Mouse (Mus musculus) kidney, embryonic 15.5 days (tissue): ENCODE data around the gene Hpse2. TPM values are rescaled to one million over a fixed set of nuclear protein-coding genes. Genes with fewer than 3 reads are reported as not detected.

Source experiments
- ATAC-seq: fragments of 200-750 bp; cut with Nextera tagmentation; replicated peaks from 2 replicates; pipeline ENCODE4 v1.8.0; 2017; ENCODE audit warnings: moderate TSS enrichment; ENCODE audit not compliant: low FRiP score
- H3K27ac ChIP-seq: fragments of 300-500 bp; sonication (generic); 2 replicates; pipeline ENCODE4 v1.5.1; 2015; ENCODE audit warnings: mild to moderate bottlenecking, inconsistent platforms
- H3K27me3 ChIP-seq: fragments of 300-500 bp; sonication (generic); 2 replicates; pipeline ENCODE4 v1.6.1; 2015; ENCODE audit warnings: inconsistent platforms
- H3K36me3 ChIP-seq: fragments of 300-500 bp; sonication (generic); 2 replicates; pipeline ENCODE4 v1.6.1; 2015; ENCODE audit warnings: inconsistent platforms
- H3K4me1 ChIP-seq: fragments of 300-500 bp; sonication (generic); 2 replicates; pipeline ENCODE4 v1.6.1; 2015; ENCODE audit warnings: inconsistent platforms
- H3K4me2 ChIP-seq: fragments of 300-500 bp; sonication (generic); 2 replicates; pipeline ENCODE4 v1.6.1; 2015; ENCODE audit warnings: moderate library complexity, mild to moderate bottlenecking, inconsistent platforms
- H3K4me3 ChIP-seq: fragments of 300-500 bp; sonication (generic); replicated peaks from 2 replicates; pipeline ENCODE4 v1.5.1; 2015; ENCODE audit warnings: mild to moderate bottlenecking, inconsistent platforms
- H3K9ac ChIP-seq: fragments of 300-500 bp; sonication (generic); 2 replicates; pipeline ENCODE4 v1.6.1; 2015; ENCODE audit warnings: mild to moderate bottlenecking, inconsistent platforms
- H3K9me3 ChIP-seq: fragments of 300-500 bp; sonication (generic); replicated peaks from 2 replicates; pipeline ENCODE4 v1.6.1; 2016; ENCODE audit warnings: inconsistent platforms
- WGBS: fragments of 180-500 bp; shearing (Covaris S2); methylation state at CpG from one replicate; pipeline ENCODE4 v1.1.7; 2015; ENCODE audit warnings: mixed read lengths; 5-methylcytosine and 5-hydroxymethylcytosine counted together
- polyA plus RNA-seq: library from polyadenylated mRNA; unstranded; fragments of >200 nt; fragmentation: Nextera tagmentation; extraction: Ambion mirVana; gene quantifications from 2 replicates; pipeline ENCODE4 v1.2.1, GENCODE M21; 2015

Gene Hpse2
- polyA plus RNA-seq, 1 experiment from 2014 or later: 1.8 TPM

DNA sequence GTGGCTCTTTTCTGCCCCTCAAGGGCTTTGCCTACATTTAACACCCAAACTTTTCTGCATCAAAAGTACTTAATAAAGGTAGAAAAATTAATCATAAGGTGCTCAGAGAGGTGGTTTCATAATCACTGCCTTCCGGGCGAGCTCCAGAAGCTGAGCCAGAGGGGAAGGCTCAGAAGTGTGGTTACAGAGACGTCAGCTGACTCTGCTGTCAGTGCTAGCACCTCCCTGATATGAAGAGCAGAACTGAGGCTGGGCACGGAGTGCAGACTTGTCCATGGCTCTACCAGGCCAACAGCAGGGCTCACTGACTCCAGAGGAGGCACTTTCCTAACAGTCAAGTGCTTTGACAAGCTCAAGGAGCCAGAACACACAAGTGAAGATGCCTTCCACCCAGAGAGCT is 559.0 kb downstream of the Hpse2 start:
- no peak for ATAC-seq
- no peak overlapping the region for H3K4me3 ChIP-seq
- no peaks in the 10 kb centered on the region for H3K4me1 ChIP-seq
- no peaks in the 10 kb centered on the region for H3K9me3 ChIP-seq
- no peak overlapping the region for H3K27ac ChIP-seq
- H3K9ac ChIP-seq: no peak overlapping the region
- WGBS: 68% methylated on average over 4 of the region's 4 CpGs
- H3K36me3 ChIP-seq: no peaks in the 10 kb centered on the region
- no peaks in the 10 kb centered on the region for H3K27me3 ChIP-seq
- H3K4me2 ChIP-seq: no peak overlapping the region

DNA sequence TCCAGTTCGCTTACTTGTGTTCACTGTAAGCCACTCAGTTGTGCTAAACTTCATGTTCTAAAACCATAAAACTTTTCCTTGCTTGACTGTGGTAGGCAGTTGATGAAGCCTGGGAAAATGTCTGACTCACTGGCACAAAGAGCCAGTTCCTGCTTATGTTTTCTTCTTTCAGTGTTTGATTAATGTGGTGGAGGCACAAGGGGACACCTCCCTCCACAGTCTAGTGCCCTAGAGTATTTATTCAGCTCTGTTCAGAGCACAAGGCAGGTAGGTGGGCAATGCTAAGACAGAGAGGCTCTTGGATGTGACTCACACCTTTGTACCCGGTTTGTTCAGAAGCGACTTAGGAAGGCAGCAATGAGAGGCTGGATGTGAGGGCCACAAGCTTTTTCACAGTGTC is 560.3 kb downstream of the Hpse2 start:
- no peak overlapping the region for H3K27ac ChIP-seq
- WGBS: 62% methylated on average over 3 of the region's 3 CpGs
- no peak overlapping the region for H3K9ac ChIP-seq
- ATAC-seq: no peak
- no peaks in the 10 kb centered on the region for H3K36me3 ChIP-seq
- H3K27me3 ChIP-seq: no peaks in the 10 kb centered on the region
- no peak overlapping the region for H3K4me2 ChIP-seq
- no peaks in the 10 kb centered on the region for H3K9me3 ChIP-seq
- no peak overlapping the region for H3K4me3 ChIP-seq
- no peaks in the 10 kb centered on the region for H3K4me1 ChIP-seq

DNA sequence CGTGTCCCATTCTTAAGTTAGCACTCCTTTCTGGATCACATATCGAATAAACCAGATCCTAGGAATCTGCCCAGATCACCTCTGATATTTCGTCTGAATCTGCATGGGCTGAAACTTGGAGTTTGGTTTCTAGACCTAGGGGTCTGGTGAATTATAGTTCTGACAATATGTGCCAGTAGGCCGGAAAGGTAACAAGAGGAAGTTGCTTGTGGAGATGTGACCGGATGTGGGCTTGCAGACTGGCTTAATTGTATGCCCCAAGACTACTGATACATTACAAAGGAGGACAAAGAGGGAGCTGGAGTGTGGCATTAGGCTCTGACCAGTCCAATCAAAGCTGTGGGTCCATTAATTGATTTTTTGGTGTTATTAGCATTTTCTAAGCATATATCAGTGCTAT is 568.0 kb downstream of the Hpse2 start:
- no peak for ATAC-seq
- H3K4me2 ChIP-seq: no peak overlapping the region
- no peaks in the 10 kb centered on the region for H3K9me3 ChIP-seq
- no peak overlapping the region for H3K4me3 ChIP-seq
- no peaks in the 10 kb centered on the region for H3K36me3 ChIP-seq
- no peak overlapping the region for H3K9ac ChIP-seq
- H3K27me3 ChIP-seq: no peaks in the 10 kb centered on the region
- no peak overlapping the region for H3K27ac ChIP-seq
- peaks cover 4% of the 10 kb centered on the region; the same call in 1 of the 2 replicates for H3K4me1 ChIP-seq
- 88% methylated on average over 5 of the region's 5 CpGs for WGBS

DNA sequence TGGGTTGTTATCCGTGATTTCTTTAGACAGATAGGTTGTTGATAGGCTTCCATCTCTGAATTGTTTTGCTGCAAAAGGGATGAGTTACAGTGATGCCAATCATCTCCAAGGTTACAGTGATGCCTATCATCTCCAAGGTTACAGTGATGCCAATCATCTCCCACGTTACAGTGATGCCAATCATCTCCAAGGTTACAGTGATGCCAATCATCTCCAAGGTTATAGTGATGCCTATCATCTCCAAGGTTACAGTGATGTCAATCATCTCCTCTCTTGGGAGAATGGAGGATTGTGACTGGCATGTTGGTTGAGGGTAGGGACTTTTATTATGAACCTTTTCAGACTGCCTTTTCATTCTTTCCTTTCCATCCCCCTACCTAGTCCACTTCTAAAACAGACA is 570.4 kb downstream of the Hpse2 start:
- no peak overlapping the region for H3K4me2 ChIP-seq
- H3K4me1 ChIP-seq: peaks cover 4% of the 10 kb centered on the region; the same call in 1 of the 2 replicates
- no peak overlapping the region for H3K4me3 ChIP-seq
- H3K27me3 ChIP-seq: no peaks in the 10 kb centered on the region
- no peak overlapping the region for H3K27ac ChIP-seq
- WGBS: 77% methylated on average over 2 of the region's 2 CpGs
- H3K36me3 ChIP-seq: no peaks in the 10 kb centered on the region
- H3K9ac ChIP-seq: no peak overlapping the region
- no peaks in the 10 kb centered on the region for H3K9me3 ChIP-seq
- no peak for ATAC-seq

DNA sequence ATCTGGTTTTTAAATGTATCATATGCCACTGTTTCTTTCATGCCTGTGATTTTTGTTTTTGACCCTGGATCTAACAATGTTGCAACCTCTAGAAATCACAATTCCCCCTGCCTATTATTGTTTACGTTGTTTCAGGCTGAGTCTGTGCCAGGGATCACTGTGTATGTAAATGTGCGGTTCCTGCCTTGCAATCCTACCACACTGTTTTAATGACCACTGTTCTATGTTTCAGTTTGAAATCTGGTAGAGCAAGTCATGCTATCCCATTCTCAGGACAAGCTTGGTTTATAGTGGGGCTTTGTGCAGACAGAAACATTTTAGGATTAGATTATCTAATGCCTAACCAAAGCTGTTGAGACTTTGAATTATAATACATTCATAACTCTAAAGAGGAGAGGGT is 571.9 kb downstream of the Hpse2 start:
- no peak overlapping the region for H3K4me3 ChIP-seq
- no peaks in the 10 kb centered on the region for H3K27me3 ChIP-seq
- peaks cover 7% of the 10 kb centered on the region for H3K4me1 ChIP-seq
- H3K36me3 ChIP-seq: no peaks in the 10 kb centered on the region
- H3K27ac ChIP-seq: no peak overlapping the region
- no peak overlapping the region for H3K9ac ChIP-seq
- no peak overlapping the region for H3K4me2 ChIP-seq
- no peaks in the 10 kb centered on the region for H3K9me3 ChIP-seq
- WGBS: 87% methylated on average over 2 of the region's 2 CpGs
- ATAC-seq: no peak

DNA sequence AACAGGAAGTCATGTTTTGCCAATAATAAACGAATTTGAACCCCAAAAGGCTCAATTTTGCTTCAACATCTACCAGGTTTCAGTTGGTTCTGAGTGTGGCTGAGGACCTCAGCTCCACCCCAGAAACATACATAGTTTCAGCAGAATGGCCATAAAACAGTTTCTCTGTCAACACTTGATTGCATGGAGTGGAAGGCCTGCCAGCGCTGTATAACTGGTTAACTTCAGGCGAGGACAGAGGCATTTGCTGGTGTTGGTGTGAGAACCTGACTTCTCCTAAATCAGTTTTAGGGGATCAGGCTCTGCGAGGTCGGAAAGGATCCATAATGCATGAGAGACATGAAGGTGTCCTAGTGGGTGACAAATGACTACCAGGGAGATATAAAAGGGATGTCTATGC is 578.0 kb downstream of the Hpse2 start:
- Histone ChIP-seq H3K4me3 (no peak overlapping the region), H3K9me3 (no peaks in the 10 kb centered on the region), H3K9ac (no peak overlapping the region), H3K27ac (no peak overlapping the region), H3K36me3 (no peaks in the 10 kb centered on the region), H3K4me1 (peaks cover 3% of the 10 kb centered on the region; the same call in 1 of the 2 replicates), H3K27me3 (no peaks in the 10 kb centered on the region), H3K4me2 (no peak overlapping the region)
- no peak for ATAC-seq
- 50% methylated on average over 5 of the region's 5 CpGs for WGBS

DNA sequence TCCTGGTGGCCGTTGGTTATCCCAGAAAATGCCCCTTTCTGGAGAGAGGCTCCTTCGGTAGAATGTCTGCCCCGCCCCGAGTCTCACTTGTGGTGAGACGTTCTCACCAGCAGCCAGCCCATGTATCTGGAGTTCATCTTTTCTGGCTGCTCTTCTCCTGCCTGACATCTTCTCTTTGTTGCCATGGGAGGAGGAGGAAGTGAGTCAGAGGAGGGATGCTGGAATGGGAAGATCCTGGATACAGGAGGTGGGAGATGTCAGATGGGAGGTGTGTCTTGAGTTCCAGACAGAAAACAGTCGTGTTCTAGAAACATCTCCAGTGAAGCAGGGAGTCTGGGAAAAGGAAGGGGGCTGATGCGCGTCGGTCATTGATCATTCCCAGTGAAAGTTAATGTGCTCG is 578.7 kb downstream of the Hpse2 start:
- H3K4me1 ChIP-seq: peaks cover 3% of the 10 kb centered on the region; the same call in 1 of the 2 replicates
- H3K9ac ChIP-seq: no peak overlapping the region
- H3K4me2 ChIP-seq: no peak overlapping the region
- H3K27ac ChIP-seq: no peak overlapping the region
- H3K36me3 ChIP-seq: no peaks in the 10 kb centered on the region
- no peak overlapping the region for H3K4me3 ChIP-seq
- H3K27me3 ChIP-seq: no peaks in the 10 kb centered on the region
- 81% methylated on average over 10 of the region's 10 CpGs for WGBS
- no peaks in the 10 kb centered on the region for H3K9me3 ChIP-seq
- ATAC-seq: no peak

DNA sequence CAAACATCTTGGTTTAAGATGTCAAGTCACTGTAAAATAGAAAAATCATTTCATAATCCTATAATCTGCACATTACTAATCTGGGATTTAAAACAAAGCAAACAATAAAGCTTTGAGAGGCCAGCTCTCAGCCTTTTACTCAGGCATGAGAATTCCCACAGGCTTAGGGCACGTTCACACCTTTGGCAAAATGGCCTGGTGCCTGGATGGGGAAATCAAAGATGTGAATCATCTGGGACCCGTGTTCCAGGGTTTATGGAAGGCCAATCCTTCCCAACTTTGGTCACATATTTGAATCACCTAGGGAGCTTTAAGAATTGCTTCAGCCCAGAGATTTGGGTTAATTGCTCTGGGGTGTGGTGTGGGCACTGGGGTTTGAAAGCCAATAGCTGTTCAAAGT is 590.3 kb downstream of the Hpse2 start:
- no peak overlapping the region for H3K9ac ChIP-seq
- peaks cover 18% of the 10 kb centered on the region; the same call in 1 of the 2 replicates for H3K27me3 ChIP-seq
- no peak overlapping the region for H3K27ac ChIP-seq
- H3K4me3 ChIP-seq: no peak overlapping the region
- no peak for ATAC-seq
- H3K9me3 ChIP-seq: no peaks in the 10 kb centered on the region
- no peaks in the 10 kb centered on the region for H3K36me3 ChIP-seq
- whole genome bisulfite sequencing: 53% methylated on average over 2 of the region's 2 CpGs
- H3K4me2 ChIP-seq: no peak overlapping the region
- H3K4me1 ChIP-seq: peaks cover 22% of the 10 kb centered on the region

DNA sequence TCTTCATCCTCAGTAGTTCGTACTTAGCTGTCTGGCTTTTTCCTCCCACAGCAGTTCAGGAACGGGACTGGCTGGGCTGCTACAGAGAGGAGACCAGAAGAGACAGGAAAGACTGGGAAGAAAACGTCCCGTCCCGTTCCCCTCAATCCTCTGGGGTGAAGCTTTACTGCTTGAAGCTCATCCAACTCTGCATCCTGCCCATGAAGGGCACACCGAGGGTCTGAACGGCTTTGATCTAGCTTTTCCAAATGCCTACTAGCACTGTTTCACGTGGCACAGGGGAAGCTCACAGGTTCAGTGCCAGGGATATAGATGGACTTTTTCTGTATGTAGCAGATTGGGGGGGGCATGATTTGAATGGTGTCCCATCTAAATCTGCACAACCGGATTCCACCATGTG is 592.4 kb downstream of the Hpse2 start:
- Histone ChIP-seq H3K27me3 (peaks cover 25% of the 10 kb centered on the region; the same call in 1 of the 2 replicates), H3K9ac (peak overlapping the region; percentile 43; the same call in 1 of the 2 replicates), H3K27ac (no peak overlapping the region), H3K4me2 (peak overlapping the region; percentile 92), H3K4me1 (peaks cover 22% of the 10 kb centered on the region), H3K9me3 (no peaks in the 10 kb centered on the region), H3K4me3 (peak overlapping the region; percentile 44), H3K36me3 (no peaks in the 10 kb centered on the region)
- ATAC-seq: no peak
- WGBS: 30% methylated on average over 9 of the region's 9 CpGs

DNA sequence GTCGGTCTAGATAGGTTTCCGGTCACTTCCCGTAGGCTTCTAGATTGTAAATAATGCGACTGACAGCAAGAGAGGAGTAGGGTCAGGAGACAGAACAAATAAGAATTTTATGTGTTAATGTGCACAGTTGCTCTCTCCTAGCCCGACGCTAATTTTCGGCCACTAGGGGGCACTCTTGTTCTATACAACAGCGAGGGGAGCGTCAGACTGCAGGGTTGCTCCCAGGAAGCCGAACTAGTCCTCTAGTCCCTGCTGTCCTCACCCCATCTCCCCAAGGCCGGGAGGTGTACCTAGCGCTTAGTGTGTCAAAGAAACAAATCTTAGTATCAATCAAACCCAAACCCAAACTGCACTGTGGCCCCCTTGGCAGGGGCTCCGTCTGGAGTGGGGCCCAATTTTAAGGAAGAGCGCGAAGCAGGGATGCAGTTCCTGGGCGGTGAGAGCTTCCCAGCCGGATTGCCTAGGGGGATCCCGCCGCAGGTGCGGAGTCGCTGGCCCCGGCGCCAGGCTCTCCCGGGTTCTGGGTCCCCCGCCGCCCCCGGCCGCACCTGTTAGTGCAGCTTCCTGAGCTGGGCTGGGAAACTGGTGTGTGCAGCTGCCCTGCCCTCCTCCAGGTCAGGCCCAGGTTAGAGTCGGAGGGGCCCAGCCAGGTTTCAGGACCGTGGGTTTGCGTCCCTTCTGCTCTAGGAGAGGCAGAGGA is 593.1 kb downstream of the Hpse2 start:
- H3K4me2 ChIP-seq: peak overlapping the region; percentile 92
- peak; percentile 90 for ATAC-seq
- H3K9ac ChIP-seq: peak overlapping the region; percentile 43
- H3K27ac ChIP-seq: no peak overlapping the region
- H3K9me3 ChIP-seq: no peaks in the 10 kb centered on the region
- peak overlapping the region; percentile 44 for H3K4me3 ChIP-seq
- under 1% methylated on average over 31 of the region's 31 CpGs for WGBS
- peaks cover 22% of the 10 kb centered on the region for H3K4me1 ChIP-seq
- H3K27me3 ChIP-seq: peaks cover 28% of the 10 kb centered on the region; the same call in 1 of the 2 replicates
- no peaks in the 10 kb centered on the region for H3K36me3 ChIP-seq

DNA sequence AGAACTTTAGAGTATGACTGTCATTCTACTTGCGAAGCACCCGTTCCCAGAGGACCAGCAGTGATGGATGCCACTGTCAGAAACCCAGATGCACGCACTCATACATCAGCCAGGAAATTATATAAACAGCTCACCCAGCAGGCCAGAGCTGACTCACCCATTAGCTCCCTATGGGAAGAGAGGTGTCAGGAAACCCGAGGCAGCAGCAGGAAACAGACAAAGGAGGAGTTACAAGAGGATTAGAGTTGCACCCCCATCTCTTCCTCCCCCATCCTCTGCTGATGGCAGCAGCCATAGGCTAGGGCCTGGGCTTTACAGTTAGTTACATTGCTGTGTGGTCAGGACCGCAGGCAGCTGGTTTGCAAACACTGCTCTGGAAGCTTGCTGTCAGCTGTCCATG is 599.8 kb downstream of the Hpse2 start:
- Histone ChIP-seq H3K27me3 (peaks cover 21% of the 10 kb centered on the region), H3K4me3 (no peak overlapping the region), H3K36me3 (no peaks in the 10 kb centered on the region), H3K9ac (no peak overlapping the region), H3K4me2 (no peak overlapping the region), H3K27ac (no peak overlapping the region), H3K4me1 (peaks cover 14% of the 10 kb centered on the region), H3K9me3 (no peaks in the 10 kb centered on the region)
- 32% methylated on average over 5 of the region's 5 CpGs for WGBS
- no peak; the same call in 1 of the 2 replicates for ATAC-seq

DNA sequence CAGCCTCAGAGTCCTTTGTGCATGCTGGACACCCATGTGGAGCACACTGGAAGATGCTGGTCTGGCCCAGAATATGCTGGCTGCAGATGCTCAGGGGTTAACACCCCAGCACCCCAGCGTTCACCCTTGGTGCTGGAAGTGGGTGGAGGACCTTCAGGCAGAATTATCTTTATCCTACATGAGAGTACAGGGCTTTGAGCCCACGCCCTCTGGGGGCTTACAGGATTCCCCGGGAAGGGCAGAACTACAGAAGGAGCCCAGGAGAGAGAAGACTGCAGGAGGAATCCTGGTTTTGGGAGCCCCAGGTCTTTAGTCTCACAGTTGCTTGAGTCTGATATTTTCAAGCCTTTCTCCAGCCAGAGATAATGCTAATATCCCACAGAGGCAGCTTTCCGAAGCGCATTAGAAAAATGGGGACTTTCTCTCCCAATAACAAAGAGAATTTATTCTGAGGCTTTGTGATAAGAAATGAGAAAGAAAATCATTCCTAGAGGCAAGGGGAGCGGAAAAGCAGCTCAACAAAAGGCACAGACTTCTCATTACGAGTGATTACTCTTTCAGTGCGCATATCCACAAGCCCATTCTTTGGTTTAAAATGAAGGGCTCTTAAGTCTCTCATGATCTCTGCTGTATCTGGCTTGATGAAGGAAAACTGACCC is 602.5 kb downstream of the Hpse2 start:
- ATAC-seq: no peak
- Histone ChIP-seq H3K9ac (no peak overlapping the region), H3K36me3 (no peaks in the 10 kb centered on the region)

More for the DNA sequence above, 602.5 kb downstream of the Hpse2 start:
- no peaks in the 10 kb centered on the region for H3K9me3 ChIP-seq
- no peak overlapping the region for H3K27ac ChIP-seq
- 73% methylated on average over 8 of the region's 8 CpGs for WGBS
- H3K4me2 ChIP-seq: no peak overlapping the region
- peaks cover 10% of the 10 kb centered on the region for H3K4me1 ChIP-seq
- H3K4me3 ChIP-seq: no peak overlapping the region
- H3K27me3 ChIP-seq: peaks cover 9% of the 10 kb centered on the region; the same call in 1 of the 2 replicates
